Mouse (Mus musculus) thymus, postnatal 25 days (tissue): Measurements from ENCODE around the gene Nlgn2.

Source experiments
- DNase-seq: peaks from one replicate; pipeline ENCODE4 v3.0.0; 2022

Nlgn2 gene

DNA sequence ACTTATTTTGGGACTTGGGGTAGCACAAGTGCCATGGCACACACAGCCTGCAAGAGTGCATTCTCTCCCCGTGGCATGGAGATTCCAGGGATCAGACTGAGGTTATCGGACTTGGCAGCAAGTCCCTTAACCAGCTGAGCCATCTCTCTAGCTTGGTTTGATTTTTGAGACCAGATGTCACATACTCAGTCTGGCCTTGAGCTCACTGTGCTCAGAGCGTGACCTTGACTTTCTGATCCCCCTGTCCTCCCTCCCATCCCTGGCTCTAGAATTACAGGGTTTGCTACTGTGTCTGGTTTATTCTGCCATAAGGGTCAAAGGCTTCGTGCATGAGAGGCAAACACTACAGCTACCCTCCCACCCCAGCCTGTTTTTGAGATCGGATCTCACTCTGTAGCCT lies 48.2 kb downstream of the Nlgn2 start:
- no peak for DNase-seq

DNA sequence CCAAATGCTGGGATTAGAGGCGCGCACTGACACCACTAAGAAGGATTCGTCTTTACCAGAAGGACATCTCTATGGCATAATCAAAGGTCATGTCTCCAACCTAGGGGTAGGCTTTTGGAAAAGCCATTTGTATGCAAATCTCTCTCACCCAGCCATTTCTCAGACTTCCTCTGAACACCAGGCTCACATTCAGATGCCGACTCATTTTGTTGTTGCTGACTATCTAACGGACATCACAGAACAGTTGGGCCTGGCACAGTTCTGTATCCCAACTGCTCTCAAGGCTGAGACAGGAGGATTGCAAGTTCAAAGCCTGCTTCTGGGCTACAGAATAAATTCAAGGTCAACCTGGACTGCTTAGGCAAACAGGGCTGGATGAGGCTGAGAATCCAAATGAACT lies 50.3 kb downstream of the Nlgn2 start:
- DNase-seq, result no peak

DNA sequence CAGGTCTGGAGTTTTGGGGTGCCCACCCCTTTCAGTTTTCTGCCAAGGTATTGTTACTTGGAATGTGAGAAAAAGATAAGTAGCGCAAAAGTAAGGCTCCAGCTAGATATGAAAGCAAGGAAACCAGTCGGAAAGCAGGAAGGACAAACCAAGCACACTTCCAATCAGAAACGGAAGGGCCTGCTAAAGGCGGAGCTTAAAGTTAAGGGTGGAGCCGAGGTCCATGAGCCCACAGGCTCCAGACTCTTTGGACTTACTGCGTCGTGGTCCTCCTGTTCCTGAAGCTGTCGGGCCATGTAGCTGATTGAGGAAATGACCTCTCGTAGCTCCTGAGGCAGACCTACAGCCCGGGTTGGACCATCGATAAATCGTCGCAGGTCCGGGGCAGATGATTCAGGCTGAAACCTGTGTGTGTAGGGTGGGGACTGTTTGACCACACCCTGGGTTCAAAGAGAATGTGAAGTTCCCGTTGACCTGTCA lies 52.8 kb downstream of the Nlgn2 start:
- DNase-seq, result no peak

GRCm38 (mm10) chr11:69781828-69782227 lies 55.8 kb downstream of the Nlgn2 start:
- DNase-seq, result no peak

GRCm38 (mm10) chr11:69778985-69779384 lies 58.6 kb downstream of the Nlgn2 start:
- no peak for DNase-seq

- DNase-seq, result no peak
Observed at GRCm38 (mm10) chr11:69778258-69778982, 59.2 kb downstream of the Nlgn2 start.

DNA sequence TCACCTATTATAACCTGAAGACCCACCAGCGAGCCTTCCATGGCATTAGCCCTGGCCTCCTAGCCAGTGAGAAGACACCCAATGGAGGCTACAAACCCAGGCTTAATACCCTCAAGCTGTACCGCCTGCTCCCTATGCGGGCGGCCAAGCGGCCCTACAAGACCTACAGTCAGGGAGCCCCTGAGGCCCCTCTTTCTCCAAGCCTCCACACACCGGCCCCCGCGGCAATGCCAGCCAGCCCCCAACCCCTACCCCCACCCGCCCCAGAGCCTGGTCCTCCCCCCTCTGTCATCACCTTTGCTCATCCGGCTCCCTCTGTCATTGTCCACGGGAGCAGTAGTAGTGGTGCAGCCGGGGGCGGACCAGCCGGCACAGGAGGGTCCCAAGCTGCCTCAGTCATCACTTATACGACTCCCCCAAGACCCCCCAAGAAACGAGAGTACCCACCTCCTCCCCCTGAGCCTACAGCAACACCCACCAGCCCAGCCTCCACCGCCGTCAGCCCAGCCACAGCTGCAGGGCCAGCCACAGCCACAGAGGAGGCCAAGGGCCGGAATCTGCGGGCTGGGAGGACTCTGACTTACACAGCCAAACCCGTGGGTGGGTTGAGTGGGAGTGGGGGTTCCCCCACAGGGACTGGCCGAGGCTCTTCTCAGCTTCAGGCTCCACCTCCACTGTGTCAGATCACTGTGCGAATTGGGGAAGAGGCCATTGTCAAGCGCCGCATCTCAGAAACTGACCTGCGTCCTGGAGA lies 59.9 kb downstream of the Nlgn2 start:
- DNase-seq, result no peak

- no peak for DNase-seq
Observed at GRCm38 (mm10) chr11:69776488-69776887, 61.1 kb downstream of the Nlgn2 start.

GRCm38 (mm10) chr11:69775716-69776115 lies 61.9 kb downstream of the Nlgn2 start:
- no peak for DNase-seq

DNA sequence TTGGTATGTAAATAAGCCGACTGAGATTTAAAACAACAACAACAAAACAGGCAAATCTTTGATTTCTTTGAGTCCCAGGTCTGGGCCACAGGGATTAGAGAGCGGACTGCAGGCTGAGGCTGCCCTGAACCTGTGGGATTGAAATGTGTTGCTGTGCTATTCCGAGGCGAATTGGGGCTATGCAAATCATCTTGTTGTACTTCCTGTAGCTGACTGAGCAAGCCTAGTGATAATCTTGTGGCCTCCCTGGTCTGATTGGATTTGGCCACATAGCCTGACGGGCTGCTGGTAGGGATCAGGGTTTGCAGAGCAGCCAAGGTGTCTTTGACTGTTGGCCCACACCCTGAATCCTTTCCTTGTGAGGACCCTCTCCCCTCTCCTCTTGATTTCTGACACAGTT lies 62.6 kb downstream of the Nlgn2 start:
- DNase-seq, result no peak
